Mouse (Mus musculus): ENCODE measurements at regions not wholly inside any gene's neighbourhood (a gene's known extent, or its start where the extent isn't known, plus 50 kb on each side); places are given as distances from the start of the nearest gene placed in this dataset.

- DNase-seq (ENCODE audit: low read depth, low spot score) = no peak
Observed at GRCm38 (mm10) chr13:99781616-99782015, 119.3 kb downstream of the Cartpt start.

DNA sequence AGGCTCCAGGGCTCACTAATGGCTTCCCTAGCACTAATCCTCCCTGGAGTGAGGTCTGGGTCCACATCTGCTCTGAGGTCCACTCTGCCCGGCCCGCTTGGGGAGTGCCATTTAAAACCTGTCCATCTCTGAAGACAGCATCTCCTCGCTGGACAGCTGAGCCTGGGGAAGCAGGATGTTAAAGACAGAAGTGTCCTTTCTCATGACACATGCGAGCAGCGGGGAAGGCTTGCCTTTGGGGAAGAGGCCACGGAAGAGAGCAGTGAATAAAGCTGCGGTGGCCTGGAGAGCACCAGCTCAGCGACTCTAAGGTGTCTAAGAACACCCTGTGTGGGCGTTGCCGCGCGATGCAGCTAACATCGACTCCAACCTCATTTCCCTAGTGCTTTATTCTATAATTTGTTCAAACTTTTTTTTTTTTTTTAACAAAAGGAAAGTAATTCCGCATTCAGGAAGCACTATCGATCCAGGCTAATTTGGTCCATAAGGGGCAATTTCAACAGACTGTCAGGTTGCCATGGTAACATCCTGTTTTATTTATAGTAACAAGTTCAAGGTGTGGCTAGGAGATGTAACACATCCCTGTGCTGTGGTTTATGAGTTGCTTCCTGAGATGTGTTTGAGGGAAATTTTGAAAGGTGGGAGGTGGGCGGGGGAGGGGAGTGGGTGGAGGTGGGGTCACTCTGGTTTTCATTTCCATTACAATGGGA is 120.0 kb downstream of the Cartpt start:
- no peak for DNase-seq (ENCODE audit: low read depth, low spot score)

- no peak for DNase-seq (ENCODE audit: low read depth, low spot score)
Observed at GRCm38 (mm10) chr13:99778747-99779146, 122.1 kb downstream of the Cartpt start.

- DNase-seq (ENCODE audit: low read depth, low spot score) = no peak
Observed at GRCm38 (mm10) chr13:99777736-99778135, 123.2 kb downstream of the Cartpt start.

- DNase-seq (ENCODE audit: low read depth, low spot score) = no peak
Observed at GRCm38 (mm10) chr13:99765965-99766364, 134.9 kb downstream of the Cartpt start.

DNA sequence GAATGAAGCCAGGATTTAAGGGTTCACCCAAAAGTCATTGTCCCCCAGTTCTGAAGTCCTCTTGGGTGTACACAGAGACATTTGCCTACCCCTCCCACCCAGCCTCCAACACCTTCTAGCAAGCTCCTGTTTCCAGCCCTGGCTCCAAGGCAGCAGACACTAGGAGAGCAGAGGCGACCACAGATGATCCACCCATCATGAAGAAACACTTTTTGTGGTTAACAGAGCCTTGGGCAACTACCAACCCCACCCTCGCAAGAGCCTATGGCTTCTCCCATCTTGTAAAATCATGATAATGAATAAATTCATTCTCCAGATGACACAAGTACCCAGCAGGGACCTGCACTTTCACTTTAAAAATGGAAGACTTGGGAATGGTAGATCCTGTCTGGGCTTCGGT is 136.1 kb downstream of the Cartpt start:
- DNase-seq (ENCODE audit: low read depth, low spot score) = no peak

DNA sequence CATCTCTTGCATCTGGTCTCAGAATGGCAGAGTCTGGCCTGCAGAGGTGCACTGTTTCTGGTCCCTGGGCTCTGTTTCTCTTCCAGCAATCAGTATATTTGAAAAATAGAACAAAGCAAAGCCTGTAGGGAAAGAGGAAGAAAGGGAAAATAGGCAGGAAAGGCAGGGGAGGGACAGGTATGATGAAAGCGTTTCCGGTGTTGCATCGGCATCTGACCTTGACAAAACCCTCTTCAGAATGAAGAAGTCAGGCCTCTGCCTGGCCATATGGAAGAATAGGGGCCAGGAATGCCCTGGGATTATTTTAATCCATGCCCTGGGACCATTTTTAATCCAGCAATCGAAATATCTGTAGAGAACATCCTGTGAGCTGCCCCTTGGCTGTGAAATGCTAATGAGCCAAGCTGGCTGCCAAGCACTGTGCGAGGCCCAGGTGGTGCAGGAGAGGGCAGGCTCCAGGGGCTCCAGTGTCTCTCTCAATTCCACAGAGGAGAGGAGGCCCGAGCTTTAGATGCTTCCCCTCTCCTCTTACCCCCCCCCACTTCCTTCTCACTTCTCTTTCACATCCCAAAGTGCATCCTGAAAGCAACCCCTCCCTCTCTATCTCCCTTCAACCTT is 136.7 kb downstream of the Cartpt start:
- no peak for DNase-seq (ENCODE audit: low read depth, low spot score)

DNA sequence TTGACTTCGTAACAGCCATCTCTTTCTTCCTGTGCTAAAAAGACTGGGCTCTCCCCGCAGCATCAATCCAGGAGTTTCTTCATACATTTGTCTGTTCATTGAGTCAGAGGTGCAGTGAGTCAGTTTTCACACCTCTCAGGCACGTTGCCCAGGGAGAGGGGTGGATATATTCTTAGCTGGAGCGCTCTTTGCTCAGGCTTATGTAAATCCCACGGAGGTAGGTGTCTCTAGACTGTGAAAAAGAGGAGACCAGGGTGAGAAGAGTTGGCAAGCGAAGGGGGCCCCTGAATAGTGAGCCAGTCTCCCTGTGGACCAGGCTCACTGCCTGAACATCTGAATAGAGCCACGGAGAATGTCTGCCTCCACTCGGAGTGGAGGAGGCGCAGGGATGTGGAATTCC is 139.0 kb downstream of the Cartpt start:
- no peak for DNase-seq (ENCODE audit: low read depth, low spot score)

GRCm38 (mm10) chr13:99761423-99761822 is 139.5 kb downstream of the Cartpt start:
- DNase-seq (ENCODE audit: low read depth, low spot score) = no peak

DNA sequence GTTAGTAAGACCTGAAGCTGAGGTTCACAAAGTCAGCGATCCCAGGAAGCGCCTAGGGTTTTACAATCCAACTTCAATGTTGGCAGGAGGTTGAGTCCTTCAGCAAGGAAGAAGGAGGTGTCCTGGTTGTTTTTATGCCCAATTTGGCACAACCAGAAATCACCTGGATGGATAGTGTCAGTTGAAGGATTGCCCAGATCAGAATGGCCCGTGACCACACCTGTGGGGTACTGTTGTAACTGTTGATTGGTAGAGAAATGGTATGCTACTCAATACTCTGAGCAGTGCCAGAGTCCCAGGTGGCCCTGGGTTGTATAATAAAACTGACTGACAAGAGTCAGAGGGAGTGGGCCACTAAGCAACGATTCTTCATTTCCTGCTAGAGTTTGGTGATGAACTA is 140.2 kb downstream of the Cartpt start:
- DNase-seq (ENCODE audit: low read depth, low spot score) = no peak

- DNase-seq (ENCODE audit: low read depth, low spot score) = no peak
Observed at GRCm38 (mm10) chr13:99759256-99760044, 141.4 kb downstream of the Cartpt start.

DNA sequence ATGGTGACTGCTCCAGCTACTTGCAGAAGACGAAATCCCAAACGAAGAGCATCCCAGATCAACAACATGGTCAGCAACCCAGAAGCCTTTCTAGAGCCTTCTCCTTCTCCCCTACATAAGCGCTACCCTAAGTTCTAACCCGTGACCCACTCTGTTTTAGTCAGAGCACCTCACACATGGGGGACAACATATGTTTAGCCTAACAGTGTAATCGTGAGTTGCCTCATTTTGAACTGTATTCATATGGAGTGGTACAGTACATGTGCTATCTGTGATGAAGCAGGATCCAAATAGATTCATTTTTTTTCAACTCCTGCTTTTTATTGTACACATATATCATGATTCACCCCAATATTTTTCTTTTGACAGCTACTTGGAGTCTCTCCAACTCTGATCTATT is 146.2 kb downstream of the Cartpt start:
- DNase-seq (ENCODE audit: low read depth, low spot score) = no peak

- DNase-seq (ENCODE audit: low read depth, low spot score) = no peak
Observed at GRCm38 (mm10) chr13:99754251-99754652, 146.6 kb downstream of the Cartpt start.

- DNase-seq (ENCODE audit: low read depth, low spot score) = no peak
Observed at GRCm38 (mm10) chr13:99753526-99753925, 147.4 kb downstream of the Cartpt start.

DNA sequence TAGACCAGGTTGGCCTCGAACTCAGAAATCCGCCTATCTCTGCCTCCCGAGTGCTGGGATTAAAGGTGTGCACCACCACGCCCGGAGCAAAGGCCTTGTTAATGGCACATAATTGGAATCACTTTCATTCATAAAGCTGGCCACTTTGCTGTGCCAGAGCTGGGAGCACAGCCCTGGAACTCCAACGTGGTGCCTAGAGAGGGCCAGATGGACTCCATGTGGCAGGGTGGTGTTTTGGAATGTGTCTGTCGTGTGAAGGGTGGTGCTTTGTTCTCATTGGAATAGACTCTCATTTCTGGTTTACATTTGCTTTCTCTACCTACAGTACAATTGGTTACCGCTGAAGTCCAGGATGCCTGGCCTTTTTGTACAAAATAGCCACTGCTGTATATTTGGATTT is 150.2 kb downstream of the Cartpt start:
- no peak for DNase-seq (ENCODE audit: low read depth, low spot score)

GRCm38 (mm10) chr13:99749342-99749741 is 151.5 kb downstream of the Cartpt start:
- no peak for DNase-seq (ENCODE audit: low read depth, low spot score)

DNA sequence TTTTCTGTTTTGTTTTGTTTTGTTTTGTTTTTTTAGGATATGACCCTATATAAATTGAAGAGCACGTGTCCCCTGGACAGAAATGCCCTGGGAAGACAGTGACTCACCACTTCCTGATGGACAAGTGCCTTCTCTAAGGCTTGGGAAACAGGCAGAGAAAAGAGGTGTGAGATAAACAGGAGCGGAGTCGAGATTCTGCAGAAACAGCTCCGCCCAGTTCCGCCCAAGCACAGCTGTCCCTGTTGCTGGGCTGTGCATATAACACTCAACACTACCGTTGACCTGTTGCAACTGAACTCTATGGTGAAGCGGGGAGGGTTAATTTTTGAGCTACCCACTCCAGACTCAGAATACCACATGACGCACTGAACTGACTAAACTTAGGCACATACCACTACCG is 152.8 kb downstream of the Cartpt start:
- DNase-seq (ENCODE audit: low read depth, low spot score) = no peak

- DNase-seq (ENCODE audit: low read depth, low spot score) = no peak
Observed at GRCm38 (mm10) chr13:99745526-99745925, 155.4 kb downstream of the Cartpt start.

DNA sequence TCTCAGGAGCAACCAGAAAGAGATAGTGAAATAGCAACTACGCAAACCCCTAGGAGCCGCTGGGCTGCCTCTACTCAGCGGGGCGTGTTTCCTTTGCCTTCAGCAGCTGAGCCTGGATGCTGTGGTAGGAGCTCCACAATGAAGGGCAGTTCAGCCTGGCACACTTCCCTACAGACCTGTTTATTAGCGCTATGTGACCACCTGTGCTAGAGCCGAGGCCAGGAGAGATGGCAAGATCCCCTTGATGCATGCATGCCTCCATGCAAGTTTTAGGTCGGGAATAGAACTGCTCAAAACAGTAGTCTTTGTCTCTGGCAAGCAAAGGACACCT is 156.1 kb downstream of the Cartpt start:
- DNase-seq (ENCODE audit: low read depth, low spot score) = no peak

DNA sequence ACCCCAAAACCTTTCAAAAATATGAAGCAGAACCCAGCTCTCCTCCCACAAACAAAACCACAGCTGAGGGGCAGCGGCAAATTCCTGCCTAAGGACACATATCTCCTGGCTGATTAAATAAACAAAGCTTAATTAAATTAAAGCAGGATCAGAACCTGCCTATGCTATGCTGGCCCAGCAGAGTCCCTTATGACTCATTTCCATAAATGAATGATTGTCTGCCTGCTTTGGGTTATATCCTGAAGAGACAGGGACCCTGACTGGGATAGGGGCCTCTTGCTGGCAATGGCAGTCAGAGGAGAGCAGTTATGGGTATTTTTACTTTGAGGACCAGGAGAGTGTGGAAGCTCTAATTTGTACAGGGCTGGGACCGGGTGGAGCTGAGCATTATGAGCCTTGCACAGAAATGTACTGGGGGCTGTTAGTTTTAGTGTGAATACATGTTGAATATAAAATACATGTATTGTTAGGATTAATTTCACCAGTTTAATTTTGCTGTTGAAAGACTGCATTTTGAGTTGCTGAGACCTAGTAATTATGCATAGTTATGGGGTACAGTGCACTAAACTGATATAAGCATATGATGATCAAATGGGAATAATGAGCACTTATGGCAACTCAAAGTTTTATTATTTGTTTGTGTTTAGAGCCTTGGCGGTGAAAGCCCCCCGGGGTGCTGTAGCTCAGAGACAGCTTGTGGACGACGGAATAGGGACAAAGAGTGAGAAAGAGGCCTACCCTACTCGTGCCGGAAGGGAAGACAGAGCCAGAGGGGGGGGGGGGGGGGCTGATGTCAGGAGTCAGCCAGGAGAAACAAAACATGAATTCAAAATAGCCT is 156.7 kb downstream of the Cartpt start:
- no peak for DNase-seq (ENCODE audit: low read depth, low spot score)

- DNase-seq (ENCODE audit: low read depth, low spot score) = no peak
Observed at GRCm38 (mm10) chr13:99742507-99742906, 158.4 kb downstream of the Cartpt start.

GRCm38 (mm10) chr13:99741981-99742380 is 158.9 kb downstream of the Cartpt start:
- no peak for DNase-seq (ENCODE audit: low read depth, low spot score)
